Mouse (Mus musculus): ENCODE data around the gene Gm11084. TPM values are rescaled to one million over a fixed set of nuclear protein-coding genes. Genes with fewer than 3 reads are reported as not detected.
A peak's percentile ranks its signal among the peaks of the same experiment; 100 is the strongest.

The Gm11084 gene
- polyA plus RNA-seq, 1 experiment, result not detected

DNA sequence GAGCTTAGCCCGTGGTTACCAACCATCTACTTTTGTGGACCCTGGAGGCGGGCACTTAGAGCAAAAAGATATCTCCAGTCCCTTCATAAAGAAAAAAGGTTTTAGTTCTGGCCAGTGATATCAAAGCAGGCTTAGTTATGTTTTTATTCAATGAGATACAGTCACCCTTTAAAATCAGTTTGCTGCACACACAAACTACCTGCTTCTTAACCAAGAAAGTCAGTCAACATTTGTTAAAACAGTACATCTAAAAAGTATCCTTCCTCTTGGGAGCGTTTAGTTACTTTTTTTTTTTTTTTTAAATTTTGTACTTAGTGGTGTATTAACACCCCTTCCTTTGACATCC, 5.5 kb downstream of the Gm11084 start:
- peak overlapping the region; percentile 100 for H3K27ac ChIP-seq (ENCODE audit: insufficient read depth, low read depth, low read length)
- H3K4me1 ChIP-seq (ENCODE audit: control insufficient read depth, insufficient read depth, low read length), result peaks cover 29% of the 10 kb centered on the region
- TF ChIP-seq POLR2A (IDR thresholded peaks at IDR 0.05; ENCODE audit: borderline replicate concordance, low read depth, low read length) (no peak), CTCF (IDR thresholded peaks at IDR 0.05; ENCODE audit: low read depth, low read length) (no peak)
- peak overlapping the region; percentile 98 for H3K4me3 ChIP-seq (ENCODE audit: insufficient read depth, low read length)

- TF ChIP-seq CTCF (IDR thresholded peaks at IDR 0.05; ENCODE audit: low read depth, low read length) (no peak), POLR2A (IDR thresholded peaks at IDR 0.05; ENCODE audit: borderline replicate concordance, low read depth, low read length) (no peak)
- H3K27ac ChIP-seq (ENCODE audit: insufficient read depth, low read depth, low read length), result peak within 1 kb of the TSS; percentile 100
- H3K4me3 ChIP-seq (ENCODE audit: insufficient read depth, low read length), result peak within 1 kb of the TSS; percentile 98
- H3K4me1 ChIP-seq (ENCODE audit: control insufficient read depth, insufficient read depth, low read length), result peaks cover 32% of the 10 kb centered on the region
Measured at GRCm38 (mm10) chr2:72980337-72981074, 6.0 kb downstream of the Gm11084 start, which contains the start of gene Sp3. Gene Sp3, minus strand, starts transcription at chr2:72980446.

DNA sequence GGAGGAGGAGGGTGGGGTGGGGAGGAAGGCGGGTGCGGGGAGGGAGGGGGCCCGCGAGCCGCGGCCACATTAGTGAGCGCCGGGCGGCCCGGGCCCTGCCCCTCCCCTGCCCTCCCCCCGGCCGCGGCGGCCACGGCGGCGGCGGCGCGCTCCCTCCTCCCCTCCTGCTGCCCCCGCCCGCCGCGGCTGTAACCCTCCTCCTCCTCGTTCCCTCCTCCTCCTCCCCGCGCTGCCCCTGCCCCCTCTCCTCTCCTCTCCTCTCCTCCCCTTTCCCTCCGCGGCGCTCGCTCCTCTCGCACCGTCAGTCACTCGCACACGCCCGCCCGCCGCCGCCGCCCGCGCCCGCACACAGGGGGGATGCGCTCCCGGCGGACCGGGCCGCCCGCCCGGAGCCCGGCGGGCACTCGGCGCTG, 6.9 kb downstream of the Gm11084 start:
- peaks cover 25% of the 10 kb centered on the region for H3K4me1 ChIP-seq (ENCODE audit: control insufficient read depth, insufficient read depth, low read length)
- TF ChIP-seq CTCF (IDR thresholded peaks at IDR 0.05; ENCODE audit: low read depth, low read length) (no peak), POLR2A (IDR thresholded peaks at IDR 0.05; ENCODE audit: borderline replicate concordance, low read depth, low read length) (no peak)
- H3K4me3 ChIP-seq (ENCODE audit: insufficient read depth, low read length), result peak overlapping the region; percentile 98
- peak overlapping the region; percentile 100 for H3K27ac ChIP-seq (ENCODE audit: insufficient read depth, low read depth, low read length)

DNA sequence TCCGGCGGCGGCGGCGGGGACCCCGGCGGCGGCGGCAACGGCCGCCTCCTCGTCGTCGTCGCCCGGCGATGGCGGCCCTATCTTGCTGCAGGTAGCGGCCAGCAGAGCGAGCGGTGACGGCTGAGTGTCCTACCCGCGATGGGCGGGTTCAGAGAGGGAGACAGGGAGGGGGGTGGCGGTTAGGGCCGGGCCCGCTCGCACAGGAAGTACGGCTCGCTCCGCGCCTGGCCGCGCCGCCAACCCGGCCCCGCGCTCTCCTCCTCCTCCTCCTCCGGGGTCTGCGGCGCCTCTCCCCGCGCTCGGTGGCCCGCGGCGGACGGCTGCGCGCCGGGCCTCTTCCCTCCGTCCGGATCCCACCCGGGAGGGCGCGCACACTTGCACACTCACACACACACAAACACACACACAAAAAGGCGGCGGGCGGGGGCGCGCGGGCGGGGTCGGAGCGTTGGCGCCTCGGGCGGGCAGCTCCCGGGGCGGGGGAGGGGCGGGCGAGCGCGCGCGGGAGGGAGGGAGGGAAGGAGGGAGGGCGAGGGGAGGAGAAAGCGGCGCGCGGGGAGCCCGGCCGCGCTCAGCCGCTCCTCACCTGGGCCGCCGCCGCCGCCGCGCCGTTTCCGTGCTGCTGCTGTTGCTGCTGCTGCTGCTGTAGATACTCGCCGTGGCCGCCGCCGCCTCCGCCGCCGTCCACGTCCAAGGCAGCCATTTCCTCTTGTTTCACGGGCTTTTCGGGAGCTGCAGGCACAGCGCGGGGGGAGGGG, 7.4 kb downstream of the Gm11084 start:
- no peak for TF ChIP-seq CTCF (IDR thresholded peaks at IDR 0.05; ENCODE audit: low read depth, low read length)
- no peak for TF ChIP-seq POLR2A (IDR thresholded peaks at IDR 0.05; ENCODE audit: borderline replicate concordance, low read depth, low read length)
- Histone ChIP-seq H3K4me3 (ENCODE audit: insufficient read depth, low read length) (peak overlapping the region; percentile 90), H3K27ac (ENCODE audit: insufficient read depth, low read depth, low read length) (peak overlapping the region; percentile 100), H3K4me1 (ENCODE audit: control insufficient read depth, insufficient read depth, low read length) (peaks cover 19% of the 10 kb centered on the region)

DNA sequence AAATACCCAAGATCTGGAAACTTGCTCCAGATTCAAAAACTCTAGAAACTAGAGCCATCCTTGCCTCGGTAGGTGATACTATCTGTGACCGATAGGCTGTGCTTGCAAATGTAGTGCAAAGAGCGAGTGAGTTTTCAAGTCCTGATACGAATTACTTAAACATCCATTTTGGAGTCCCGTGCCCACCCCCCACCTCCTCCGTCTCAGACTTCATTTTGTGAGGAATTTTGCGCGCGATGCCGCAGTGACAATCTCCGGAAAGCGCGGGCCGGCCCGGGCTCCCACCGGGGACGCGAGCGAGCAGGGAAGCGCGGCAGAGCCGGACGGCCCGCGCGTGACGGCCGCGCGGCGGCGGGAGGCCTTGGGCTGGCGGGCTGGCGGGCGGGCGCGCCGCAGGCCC, 8.0 kb downstream of the Gm11084 start:
- peak overlapping the region; percentile 95 for H3K27ac ChIP-seq (ENCODE audit: insufficient read depth, low read depth, low read length)
- TF ChIP-seq CTCF (IDR thresholded peaks at IDR 0.05; ENCODE audit: low read depth, low read length) (no peak), POLR2A (IDR thresholded peaks at IDR 0.05; ENCODE audit: borderline replicate concordance, low read depth, low read length) (no peak)
- peak overlapping the region; percentile 87 for H3K4me3 ChIP-seq (ENCODE audit: insufficient read depth, low read length)
- peaks cover 13% of the 10 kb centered on the region for H3K4me1 ChIP-seq (ENCODE audit: control insufficient read depth, insufficient read depth, low read length)

DNA sequence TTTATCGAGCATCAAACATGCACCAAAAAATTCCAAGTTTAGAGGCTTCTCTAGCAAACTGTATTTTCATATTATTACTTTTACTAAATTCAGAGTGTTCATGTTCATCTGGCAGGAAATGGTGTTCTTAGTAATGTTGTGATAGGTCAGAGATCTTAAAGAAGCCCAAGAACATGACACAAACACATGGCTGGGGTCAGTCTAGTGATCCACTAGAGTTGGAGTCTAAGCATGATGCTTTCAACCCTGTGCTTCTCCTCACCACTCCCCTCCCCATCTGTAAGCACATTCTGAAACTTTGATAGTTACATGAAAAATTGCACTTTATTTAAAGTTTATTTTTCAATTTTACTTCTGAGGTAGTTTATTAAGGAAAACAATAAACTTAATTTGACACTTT, 9.2 kb downstream of the Gm11084 start:
- Histone ChIP-seq H3K4me3 (ENCODE audit: insufficient read depth, low read length) (peak overlapping the region; percentile 40), H3K27ac (ENCODE audit: insufficient read depth, low read depth, low read length) (no peak overlapping the region), H3K4me1 (ENCODE audit: control insufficient read depth, insufficient read depth, low read length) (peaks cover 9% of the 10 kb centered on the region)
- no peak for TF ChIP-seq CTCF (IDR thresholded peaks at IDR 0.05; ENCODE audit: low read depth, low read length)
- TF ChIP-seq POLR2A (IDR thresholded peaks at IDR 0.05; ENCODE audit: borderline replicate concordance, low read depth, low read length), result no peak

DNA sequence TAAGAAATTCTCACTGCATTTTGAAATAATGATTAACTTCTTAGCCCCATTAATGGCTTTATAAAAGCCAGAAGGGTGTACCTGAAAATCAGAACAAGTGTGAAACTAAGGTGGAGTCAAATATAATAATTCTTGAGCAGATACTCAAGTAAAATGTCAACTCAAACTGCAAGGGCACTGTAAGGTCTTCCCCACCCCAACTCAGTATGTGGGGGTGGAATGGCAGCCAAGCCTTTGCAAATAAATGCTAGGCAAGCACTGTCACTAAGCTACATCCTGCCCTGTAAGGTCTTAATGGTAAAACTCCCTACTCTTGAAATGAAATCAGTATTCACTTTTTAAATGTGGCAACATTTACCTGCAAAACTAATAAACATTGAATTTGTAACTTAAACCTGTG, 10.5 kb downstream of the Gm11084 start:
- Histone ChIP-seq H3K4me1 (ENCODE audit: control insufficient read depth, insufficient read depth, low read length) (peaks cover 3% of the 10 kb centered on the region), H3K4me3 (ENCODE audit: insufficient read depth, low read length) (no peak overlapping the region), H3K27ac (ENCODE audit: insufficient read depth, low read depth, low read length) (no peak overlapping the region)
- TF ChIP-seq CTCF (IDR thresholded peaks at IDR 0.05; ENCODE audit: low read depth, low read length), result no peak
- TF ChIP-seq POLR2A (IDR thresholded peaks at IDR 0.05; ENCODE audit: borderline replicate concordance, low read depth, low read length), result no peak

- TF ChIP-seq CTCF (IDR thresholded peaks at IDR 0.05; ENCODE audit: low read depth, low read length), result no peak
- no peak for TF ChIP-seq POLR2A (IDR thresholded peaks at IDR 0.05; ENCODE audit: borderline replicate concordance, low read depth, low read length)
- Histone ChIP-seq H3K27ac (ENCODE audit: insufficient read depth, low read depth, low read length) (no peak overlapping the region), H3K4me1 (ENCODE audit: control insufficient read depth, insufficient read depth, low read length) (peaks cover 5% of the 10 kb centered on the region)
Measured at GRCm38 (mm10) chr2:72970831-72971230, 15.7 kb downstream of the Gm11084 start.

DNA sequence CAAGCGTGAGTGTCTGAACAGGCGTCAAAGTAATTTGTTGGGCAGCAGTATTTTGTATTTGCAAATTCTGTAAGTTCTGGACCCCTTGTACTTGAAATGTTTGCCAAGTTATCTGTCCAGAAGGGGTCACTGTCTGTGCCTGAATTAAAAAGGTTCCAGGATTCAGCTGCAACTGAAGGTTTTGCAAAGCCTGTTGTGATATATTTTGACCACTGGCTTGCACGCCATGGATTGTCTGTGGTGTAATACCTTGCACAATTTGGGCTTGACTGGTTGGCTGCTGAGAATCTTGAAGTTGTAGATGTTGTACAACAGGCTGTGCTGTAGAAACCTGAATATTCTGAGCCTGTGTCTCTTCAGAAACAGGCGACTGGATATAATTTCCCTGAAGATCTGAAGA, 16.2 kb downstream of the Gm11084 start:
- no peak overlapping the region for H3K27ac ChIP-seq (ENCODE audit: insufficient read depth, low read depth, low read length)
- no peak overlapping the region for H3K4me3 ChIP-seq (ENCODE audit: insufficient read depth, low read length)
- TF ChIP-seq CTCF (IDR thresholded peaks at IDR 0.05; ENCODE audit: low read depth, low read length), result no peak
- TF ChIP-seq POLR2A (IDR thresholded peaks at IDR 0.05; ENCODE audit: borderline replicate concordance, low read depth, low read length), result no peak
- H3K4me1 ChIP-seq (ENCODE audit: control insufficient read depth, insufficient read depth, low read length), result peaks cover 7% of the 10 kb centered on the region

More at GRCm38 (mm10) chr2:72970831-72971230, 15.7 kb downstream of the Gm11084 start:
- no peak overlapping the region for H3K4me3 ChIP-seq (ENCODE audit: insufficient read depth, low read length)

DNA sequence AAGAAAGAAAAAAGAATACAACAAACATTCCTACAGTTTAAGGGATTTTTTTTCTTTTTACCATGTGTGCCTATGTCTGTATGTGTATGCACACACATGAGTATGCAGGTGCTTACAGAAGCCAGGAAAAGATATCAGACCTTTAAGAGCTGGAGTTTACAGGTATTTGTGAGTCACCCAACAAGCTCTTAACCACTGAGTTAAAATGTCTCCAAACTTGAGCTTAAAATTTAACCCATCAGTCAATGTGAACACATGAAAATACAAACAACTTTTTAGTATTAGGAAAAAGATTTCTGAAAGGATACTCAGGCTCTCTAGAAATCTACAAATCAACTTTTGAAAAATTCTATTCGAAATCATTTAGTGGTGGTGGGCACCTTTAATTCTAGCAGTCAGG, 18.0 kb downstream of the Gm11084 start:
- Histone ChIP-seq H3K4me1 (ENCODE audit: control insufficient read depth, insufficient read depth, low read length) (peaks cover 9% of the 10 kb centered on the region), H3K27ac (ENCODE audit: insufficient read depth, low read depth, low read length) (no peak overlapping the region), H3K4me3 (ENCODE audit: insufficient read depth, low read length) (no peak overlapping the region)
- no peak for TF ChIP-seq CTCF (IDR thresholded peaks at IDR 0.05; ENCODE audit: low read depth, low read length)
- no peak for TF ChIP-seq POLR2A (IDR thresholded peaks at IDR 0.05; ENCODE audit: borderline replicate concordance, low read depth, low read length)

Measured in bone marrow macrophage, adult 2 months (primary cell).